Mouse (Mus musculus) mature B cell (primary cell): ENCODE data around the gene Bmx.

Experiments used
- in situ Hi-C: fragments of 300-500 bp; cut with MboI; formaldehyde crosslinking; loops from 2 replicates; pipeline ENCODE4 v1.14.3; 2019

The Bmx gene

GRCm38 (mm10) chrX:164175311-164175710 is 82.7 kb downstream of the Bmx start:
- in situ Hi-C loops, result loop anchor here (25.0 kb wide), 1 partner anchor 237 kb away; the partner anchor contains the start of gene Piga

GRCm38 (mm10) chrX:164173880-164174279 is 84.1 kb downstream of the Bmx start:
- in situ Hi-C loops, result no loop called here

- in situ Hi-C loops, result no loop called here
These were observed 87.0 kb downstream of the Bmx start for GRCm38 (mm10) chrX:164171034-164171433.

GRCm38 (mm10) chrX:164164681-164165080 is 93.3 kb downstream of the Bmx start:
- in situ Hi-C loops, result no loop called here

- in situ Hi-C loops, result no loop called here
These were observed 103.4 kb downstream of the Bmx start for GRCm38 (mm10) chrX:164154594-164154993.

- in situ Hi-C loops, result no loop called here
These were observed 104.4 kb downstream of the Bmx start for GRCm38 (mm10) chrX:164153606-164154005.

- in situ Hi-C loops, result no loop called here
These were observed 105.3 kb downstream of the Bmx start for GRCm38 (mm10) chrX:164152703-164153102.

- in situ Hi-C loops, result no loop called here
These were observed 112.3 kb downstream of the Bmx start for GRCm38 (mm10) chrX:164145463-164146250.
